Mouse (Mus musculus): ENCODE measurements around the gene Hnrnph1. TPM values are rescaled to one million over a fixed set of nuclear protein-coding genes. Genes with fewer than 3 reads are reported as not detected.

Gene Hnrnph1
- total RNA-seq (2023; ENCODE audit: inconsistent age) = 1,020 to 1,148 TPM (median 1,086 TPM) in 4 replicates

GRCm38 (mm10) chr11:50376911-50377891 lies at the start of gene Hnrnph1:
Hnrnph1 (plus strand) TSS chr11:50376990.

GRCm38 (mm10) chr11:50354162-50354561 lies 22.6 kb upstream of the Hnrnph1 start, which contains the start of gene Cby3:
Cby3 (plus strand) TSS chr11:50354462.

GRCm38 (mm10) chr11:50430277-50431133 lies 53.7 kb downstream of the Hnrnph1 start, which contains the start of gene Rufy1:
Rufy1 (minus strand) TSS chr11:50431125.

Other genes starting within 250 kb of the Hnrnph1 start
- gene Tbc1d9b, start 245.6 kb upstream of the Hnrnph1 start, total RNA-seq (2023; ENCODE audit: inconsistent age) = 50.0 to 67.9 TPM (median 53.9 TPM) in 4 replicates
- gene Mrnip, start 202.5 kb upstream of the Hnrnph1 start, total RNA-seq (2023; ENCODE audit: inconsistent age) = 3.2 to 6.0 TPM (median 4.4 TPM) in 4 replicates
- gene Sqstm1, start 166.2 kb upstream of the Hnrnph1 start, total RNA-seq (2023; ENCODE audit: inconsistent age) = 529 to 593 TPM (median 569 TPM) in 4 replicates
- 4.1 to 7.3 TPM (median 5.8 TPM) in 4 replicates for gene Mgat4b, start 166.1 kb upstream of the Hnrnph1 start, total RNA-seq (2023; ENCODE audit: inconsistent age)
- 0.96 to 2.0 TPM (median 1.1 TPM) in 3 of 4 replicates, not detected in the other for gene Ltc4s, start 138.4 kb upstream of the Hnrnph1 start, total RNA-seq (2023; ENCODE audit: inconsistent age)
- gene Maml1, start 84.7 kb upstream of the Hnrnph1 start, total RNA-seq (2023; ENCODE audit: inconsistent age) = 40.2 to 47.6 TPM (median 42.7 TPM) in 4 replicates
- 225 to 243 TPM (median 228 TPM) in 4 replicates for gene Canx, start 51.3 kb upstream of the Hnrnph1 start, total RNA-seq (2023; ENCODE audit: inconsistent age)
- gene Cby3, start 22.5 kb upstream of the Hnrnph1 start, total RNA-seq (2023; ENCODE audit: inconsistent age) = not detected in 4 replicates
- gene Rufy1, start 54.1 kb downstream of the Hnrnph1 start, total RNA-seq (2023; ENCODE audit: inconsistent age) = 57.3 to 59.2 TPM (median 58.6 TPM) in 4 replicates
- 1.2 TPM in 1 of 4 replicates, not detected in the others for gene Adamts2, start 225.1 kb downstream of the Hnrnph1 start, total RNA-seq (2023; ENCODE audit: inconsistent age)

All from B cell, adult (primary cell).